Mouse (Mus musculus): Measurements from ENCODE around the gene Tmem8b.

The Tmem8b gene

GRCm38 (mm10) chr4:43656339-43657109 is 12.2 kb upstream of the Tmem8b start, which contains the start of gene Hint2:
Gene Hint2, minus strand, starts transcription at chr4:43656466.
- peak; percentile 98 for DNase-seq (ENCODE audit: low spot score)

DNA sequence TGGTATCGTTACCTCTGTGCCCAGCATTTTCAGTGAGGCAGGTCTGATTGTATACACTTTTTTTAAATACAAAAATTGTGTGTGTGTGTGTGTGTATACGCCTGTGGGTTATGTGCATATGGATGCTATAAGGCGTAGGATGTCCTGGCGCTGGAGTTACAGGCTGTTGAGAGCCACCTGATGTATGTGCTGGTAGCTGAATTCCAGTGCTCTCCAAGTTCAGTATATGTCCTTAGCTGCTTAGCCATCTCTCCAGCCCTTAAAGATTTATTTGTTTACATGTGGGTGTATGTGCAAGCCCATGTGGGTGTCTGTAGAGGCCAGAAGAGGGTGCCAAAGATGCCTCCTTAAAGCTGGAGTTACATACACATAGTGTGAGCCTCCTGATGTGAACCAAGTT is 11.6 kb upstream of the Tmem8b start:
- DNase-seq (ENCODE audit: low spot score): no peak

DNA sequence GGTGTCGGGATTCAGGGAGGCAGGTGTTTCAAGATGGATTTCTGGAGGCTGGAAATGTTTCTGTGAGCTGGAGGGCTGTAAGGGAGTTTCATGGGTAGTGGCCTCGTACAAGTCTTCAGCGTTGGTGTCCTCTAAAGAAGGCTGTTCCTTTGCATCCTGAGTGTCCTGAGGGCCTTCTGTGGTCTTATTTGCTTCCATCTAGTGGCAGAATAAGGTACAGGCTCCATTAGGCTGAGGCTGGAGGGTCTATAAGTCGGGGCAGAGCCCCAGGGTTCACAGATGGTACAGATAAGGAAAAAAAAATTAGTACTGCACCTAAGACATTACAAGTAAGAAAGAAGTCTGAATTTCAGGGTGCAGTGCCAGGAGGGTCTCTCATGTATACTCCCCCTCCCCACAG is 2.4 kb upstream of the Tmem8b start:
- peak; percentile 68 for DNase-seq (ENCODE audit: low spot score)

- DNase-seq (ENCODE audit: low spot score): no peak
Measured at GRCm38 (mm10) chr4:43669428-43669794, 640 bp downstream of the Tmem8b start.

DNA sequence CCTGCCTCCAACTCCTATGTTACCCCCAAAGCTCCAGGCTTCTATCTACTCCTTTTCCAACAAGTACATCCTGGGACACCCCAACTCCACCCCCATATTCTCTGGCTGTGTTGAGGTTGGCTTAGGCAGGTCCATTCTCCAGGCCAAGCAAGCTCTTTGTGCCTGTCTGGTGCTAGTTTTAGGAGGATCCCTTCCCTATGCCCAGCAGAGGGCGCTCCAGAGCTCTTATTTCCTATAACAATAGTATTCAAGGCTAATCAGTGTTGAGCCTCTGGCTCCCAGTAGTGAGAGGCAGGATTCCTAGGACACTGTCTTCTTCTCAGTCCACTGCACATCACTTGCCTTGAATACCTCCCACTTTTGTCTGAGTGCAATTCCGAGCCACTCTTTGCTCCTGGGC is 3.3 kb downstream of the Tmem8b start:
- peak; percentile 99 for DNase-seq (ENCODE audit: low spot score)

GRCm38 (mm10) chr4:43673703-43674102 is 4.9 kb downstream of the Tmem8b start:
- no peak for DNase-seq (ENCODE audit: low spot score)

DNA sequence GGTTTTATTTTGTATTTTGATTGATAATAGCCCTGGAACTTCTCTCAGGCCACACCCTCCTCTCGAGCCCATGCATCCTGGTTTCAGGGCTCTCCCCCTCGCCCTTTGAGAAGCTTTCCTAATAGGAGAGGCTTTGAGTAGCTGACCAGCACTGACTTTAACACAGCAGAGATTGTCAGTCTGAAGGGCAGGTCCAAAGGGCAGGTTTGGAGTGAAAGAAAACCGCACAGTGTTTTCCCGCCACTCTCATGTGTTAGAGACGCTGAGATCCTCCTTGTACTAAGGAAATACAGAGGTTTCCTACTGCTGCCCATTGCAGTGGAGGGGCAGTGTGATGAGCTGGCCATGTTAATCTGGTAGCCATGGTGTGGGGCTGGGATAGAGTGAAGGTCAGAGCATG is 6.2 kb downstream of the Tmem8b start:
- no peak for DNase-seq (ENCODE audit: low spot score)

DNA sequence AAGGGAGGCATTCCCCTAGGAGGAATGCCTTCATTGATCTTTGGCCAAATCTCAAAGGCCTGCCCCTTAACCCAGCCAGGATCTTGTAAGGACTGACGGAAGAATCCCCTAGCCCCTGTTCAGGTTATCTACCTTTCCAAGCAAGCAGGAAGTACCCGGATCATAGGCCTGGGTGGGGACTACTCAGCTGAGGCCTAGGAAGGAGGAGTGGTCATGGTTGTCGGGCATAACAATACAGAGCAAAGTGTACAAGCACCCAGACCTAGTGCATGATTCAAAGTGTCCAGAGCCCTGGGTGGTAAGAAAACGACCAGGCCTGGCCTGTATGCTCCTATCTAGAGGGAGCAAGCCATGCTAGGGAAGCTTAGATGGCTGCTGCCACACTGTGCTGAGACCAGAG is 6.8 kb downstream of the Tmem8b start:
- no peak for DNase-seq (ENCODE audit: low spot score)

GRCm38 (mm10) chr4:43678541-43678940 is 9.8 kb downstream of the Tmem8b start:
- DNase-seq (ENCODE audit: low spot score): no peak

DNA sequence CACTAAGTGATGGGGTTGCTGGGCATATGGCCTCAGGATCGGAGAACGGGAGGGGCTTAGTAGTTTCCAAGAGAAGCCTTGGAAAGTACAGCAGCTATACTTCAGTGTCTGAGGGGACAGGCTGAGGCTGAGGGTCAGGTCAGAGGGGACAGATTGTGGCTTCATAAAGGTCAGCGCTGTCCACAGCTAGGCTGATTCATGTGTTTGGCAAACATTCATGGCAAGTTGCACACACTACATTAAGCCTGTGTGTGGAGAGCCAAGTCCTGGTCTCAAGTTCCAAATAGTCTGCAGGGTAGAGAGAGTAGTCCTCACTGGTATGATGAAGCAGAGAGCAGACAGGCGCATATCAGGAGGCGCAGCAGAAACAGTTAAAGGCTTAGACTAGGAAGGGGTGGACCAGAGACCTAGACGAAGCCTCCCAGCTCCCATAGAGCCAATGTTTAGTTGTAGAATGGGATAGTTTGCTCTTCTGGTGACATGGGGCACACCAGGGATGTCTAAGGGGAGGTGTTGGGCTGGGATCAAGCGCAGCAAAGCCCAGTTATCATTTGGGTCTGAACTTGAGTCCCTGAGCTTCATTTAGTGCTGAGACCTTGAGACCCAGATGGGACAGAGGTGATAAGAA is 10.8 kb downstream of the Tmem8b start:
- DNase-seq (ENCODE audit: low spot score): no peak

GRCm38 (mm10) chr4:43690021-43690420 is 21.2 kb downstream of the Tmem8b start:
- DNase-seq (ENCODE audit: low spot score): no peak

GRCm38 (mm10) chr4:43691026-43691425 is 22.3 kb downstream of the Tmem8b start:
- no peak for DNase-seq (ENCODE audit: low spot score)

DNA sequence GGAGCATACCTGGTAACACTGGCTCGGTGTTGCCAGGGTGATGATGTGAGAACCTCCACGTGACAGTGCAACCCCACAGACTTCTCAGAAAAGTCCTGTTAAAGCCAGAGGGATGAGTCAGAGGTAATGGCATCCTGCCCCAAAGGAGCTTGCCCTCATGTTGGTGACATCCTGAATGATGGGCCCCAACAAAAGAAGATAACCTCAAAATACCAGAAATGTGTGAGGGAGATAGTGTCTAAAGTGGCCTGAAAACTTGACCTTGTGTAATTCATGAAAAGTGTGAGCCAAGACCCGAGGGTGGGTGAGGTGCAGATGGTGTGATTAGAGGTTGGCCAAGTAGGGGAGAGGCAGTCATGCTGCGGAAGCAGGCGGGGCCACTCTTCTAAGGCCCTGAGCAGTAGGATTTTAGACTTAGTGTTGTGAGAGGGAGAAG is 25.1 kb downstream of the Tmem8b start:
- DNase-seq (ENCODE audit: low spot score): no peak

DNA sequence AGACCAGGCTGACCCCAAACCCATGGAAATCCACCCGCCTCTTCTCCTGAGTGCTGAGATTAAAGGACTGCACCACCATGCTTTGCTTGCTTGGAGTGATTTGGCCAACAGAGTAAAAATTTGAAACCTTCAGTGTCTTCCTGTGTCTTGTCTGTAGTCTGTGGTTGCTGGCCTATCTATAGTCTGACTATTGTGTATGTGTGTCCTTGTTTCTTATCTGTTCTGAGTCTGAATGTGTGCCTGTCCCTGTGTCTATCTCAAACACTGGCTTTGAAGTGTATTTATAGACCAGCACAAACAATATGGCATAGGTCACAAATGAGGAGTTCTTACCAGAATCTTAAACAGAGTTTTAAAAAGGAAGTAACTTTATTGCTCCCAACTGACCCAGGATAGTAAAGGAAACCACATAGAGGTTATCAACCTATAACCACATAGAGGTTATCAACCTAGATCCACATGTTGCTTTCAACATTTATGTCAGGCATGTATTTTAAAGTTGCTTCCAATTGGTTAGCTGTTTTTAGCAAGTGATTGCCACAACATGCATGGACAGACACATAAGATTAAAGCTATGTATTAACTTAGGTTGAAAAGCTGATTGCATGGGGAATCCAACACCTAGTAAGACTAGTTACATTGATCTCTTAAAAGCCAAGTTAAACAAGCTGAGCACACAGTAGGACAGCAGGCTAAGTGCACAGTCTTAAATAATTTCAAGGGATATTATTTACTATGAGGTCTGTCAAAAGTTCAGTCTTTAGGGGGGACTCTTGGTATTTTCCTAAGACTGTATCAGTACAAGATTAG is 25.9 kb downstream of the Tmem8b start:
- DNase-seq (ENCODE audit: low spot score): no peak

DNA sequence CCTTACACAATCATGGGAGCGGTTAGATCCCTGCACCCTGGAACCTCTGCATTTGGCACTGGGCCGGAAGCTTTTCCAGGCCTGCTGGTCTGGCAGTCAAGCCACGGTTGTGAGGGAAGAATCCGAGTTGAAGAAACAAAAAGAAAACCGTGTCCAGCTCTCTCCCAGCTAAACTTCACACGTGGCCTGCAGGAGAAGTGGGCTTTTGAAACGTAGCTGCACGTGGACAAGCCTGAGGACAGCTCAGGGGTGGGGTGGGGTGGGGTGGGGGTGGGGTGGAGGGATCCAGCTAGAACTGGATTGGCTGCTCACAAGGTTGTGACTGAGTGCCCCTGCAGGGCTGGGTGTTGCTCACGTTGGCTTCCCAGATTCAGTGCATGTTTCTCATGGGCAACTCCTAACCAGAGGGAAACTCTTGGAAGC is 26.5 kb downstream of the Tmem8b start:
- DNase-seq (ENCODE audit: low spot score): no peak

- no peak for DNase-seq (ENCODE audit: low spot score)
Measured at GRCm38 (mm10) chr4:43696561-43696960, 27.8 kb downstream of the Tmem8b start.

- no peak for DNase-seq (ENCODE audit: low spot score)
Measured at GRCm38 (mm10) chr4:43700707-43701106, 31.9 kb downstream of the Tmem8b start, which contains the start of gene Olfr70. Gene Olfr70, minus strand, starts transcription at chr4:43700807.

DNA sequence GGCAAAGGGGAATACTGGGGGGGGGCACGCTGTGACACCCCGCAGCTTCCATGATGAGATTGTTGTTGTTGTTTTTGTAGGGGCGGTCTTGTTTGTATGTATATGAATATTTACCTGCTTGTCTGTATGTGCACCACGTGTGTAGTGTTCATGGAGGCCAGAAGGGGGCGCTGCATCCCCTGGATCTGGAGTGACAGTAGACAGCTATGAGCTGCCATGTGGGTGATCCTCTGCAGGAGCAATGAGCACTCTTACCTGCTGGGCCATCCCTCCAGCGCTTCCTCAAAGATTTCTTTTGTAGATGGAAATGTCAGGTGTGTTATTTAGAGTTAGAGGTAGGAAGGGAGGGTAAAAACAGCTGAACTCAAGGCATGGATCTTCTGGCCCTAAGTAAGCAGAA is 34.7 kb downstream of the Tmem8b start:
- DNase-seq (ENCODE audit: low spot score): no peak

- DNase-seq (ENCODE audit: low spot score): no peak
Measured at GRCm38 (mm10) chr4:43703851-43704250, 35.1 kb downstream of the Tmem8b start.

DNA sequence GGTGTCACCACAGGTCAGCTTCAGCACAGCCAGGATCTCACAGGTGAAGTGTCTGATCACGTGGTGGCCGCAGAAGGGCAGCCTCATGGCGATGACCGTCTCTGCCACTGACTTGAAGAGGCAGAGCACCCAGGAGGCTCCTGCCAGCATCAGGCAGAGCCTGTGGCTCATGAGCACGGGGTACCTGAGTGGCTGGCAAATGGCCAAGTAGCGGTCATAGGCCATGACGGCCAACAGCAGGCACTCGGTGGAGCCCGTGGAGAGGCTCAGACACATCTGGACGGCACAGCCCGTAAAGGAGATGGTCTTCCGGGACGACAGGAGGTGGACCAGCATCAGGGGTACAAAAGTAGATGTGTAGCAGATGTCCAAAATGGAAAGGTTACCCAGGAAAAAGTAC is 37.2 kb downstream of the Tmem8b start:
- DNase-seq (ENCODE audit: low spot score): no peak

DNA sequence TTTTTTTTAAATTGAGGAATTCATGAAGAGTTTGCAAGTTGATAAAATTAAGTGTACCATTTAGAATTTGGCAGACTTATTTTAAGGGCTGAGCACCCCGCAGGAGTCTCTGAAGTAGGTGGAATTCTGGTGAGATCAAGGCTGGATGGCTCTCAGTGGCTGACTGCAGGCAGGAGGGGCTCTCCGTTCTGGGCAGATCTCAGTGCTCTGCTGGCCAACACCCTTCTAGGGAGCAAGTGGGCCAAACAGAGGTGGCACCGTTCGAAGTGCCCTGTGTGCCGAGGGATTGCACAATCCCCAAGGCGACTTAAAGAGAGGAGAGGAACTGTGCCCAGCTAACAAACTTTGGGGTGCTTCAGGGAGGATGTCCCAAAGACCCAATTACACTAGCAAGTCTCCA is 41.1 kb downstream of the Tmem8b start, which contains the start of gene Olfr71:
Gene Olfr71 (minus strand): TSS at position 387 of the 400 bp plus-strand sequence.
- DNase-seq (ENCODE audit: low spot score): no peak

- peak; percentile 83 for DNase-seq (ENCODE audit: low spot score)
Measured at GRCm38 (mm10) chr4:43711821-43712220, 43.0 kb downstream of the Tmem8b start.

All from retina, embryonic 14.5 days (tissue).